Mouse (Mus musculus): ENCODE results near the gene Prpf40b.
A peak's percentile ranks its signal among the peaks of the same experiment; 100 is the strongest.
"Not testable (repeated sequence)": the region's sequence is repeated elsewhere in the genome, so short reads cannot be mapped to it uniquely, and the experiment has no call there.

Gene Prpf40b

GRCm38 (mm10) chr15:99294813-99295374 is at the start of gene Prpf40b:
Prpf40b (plus strand) TSS chr15:99295087.
- peak; percentile 95 to 97 for DNase-seq

DNA sequence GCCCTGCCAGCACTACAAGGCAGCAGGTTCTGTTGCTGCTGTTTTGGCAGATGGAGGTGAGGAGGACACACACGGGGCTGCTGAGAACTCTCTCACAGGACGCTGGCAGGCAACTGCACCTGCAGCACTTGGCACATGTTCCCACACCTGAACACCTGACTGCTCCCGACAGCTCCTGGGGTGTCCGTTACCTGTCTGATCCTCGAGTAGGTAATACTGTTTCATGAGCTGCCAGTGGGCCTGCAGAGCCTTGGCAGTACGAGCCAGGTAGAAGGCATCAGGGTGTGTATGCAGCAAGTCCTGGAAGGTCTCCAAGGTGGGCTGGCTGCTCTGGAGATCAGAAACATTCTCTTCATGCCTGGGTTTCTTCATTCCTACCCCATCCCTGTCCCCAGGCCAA is 48.2 kb upstream of the Prpf40b start:
- DNase-seq: not testable (repeated sequence)

GRCm38 (mm10) chr15:99248972-99249371 is 45.9 kb upstream of the Prpf40b start:
- no peak for DNase-seq

- DNase-seq: no peak
Measured at GRCm38 (mm10) chr15:99249938-99250337, 44.9 kb upstream of the Prpf40b start.

DNA sequence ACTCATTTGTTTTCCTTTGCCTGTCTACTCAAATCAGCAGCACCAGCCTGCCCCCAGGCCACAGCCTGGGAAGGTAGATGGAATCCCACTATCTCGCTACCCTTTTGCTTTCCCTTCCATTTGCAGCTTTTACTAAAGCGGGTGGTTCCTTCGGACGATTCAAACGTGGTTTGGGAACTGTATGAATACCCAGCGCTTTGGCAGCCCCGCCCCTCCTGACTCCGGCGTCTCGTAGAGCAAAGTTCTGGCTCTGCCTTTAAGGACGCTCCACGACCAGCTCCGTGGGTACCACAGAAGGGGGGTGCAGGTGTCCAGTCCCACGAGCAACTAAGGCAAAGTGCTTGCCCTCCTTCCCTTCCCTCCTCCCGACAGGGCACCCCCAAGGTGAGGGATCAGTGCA is 43.8 kb upstream of the Prpf40b start:
- peak in 1 of 2 experiments; percentile 28 for DNase-seq

DNA sequence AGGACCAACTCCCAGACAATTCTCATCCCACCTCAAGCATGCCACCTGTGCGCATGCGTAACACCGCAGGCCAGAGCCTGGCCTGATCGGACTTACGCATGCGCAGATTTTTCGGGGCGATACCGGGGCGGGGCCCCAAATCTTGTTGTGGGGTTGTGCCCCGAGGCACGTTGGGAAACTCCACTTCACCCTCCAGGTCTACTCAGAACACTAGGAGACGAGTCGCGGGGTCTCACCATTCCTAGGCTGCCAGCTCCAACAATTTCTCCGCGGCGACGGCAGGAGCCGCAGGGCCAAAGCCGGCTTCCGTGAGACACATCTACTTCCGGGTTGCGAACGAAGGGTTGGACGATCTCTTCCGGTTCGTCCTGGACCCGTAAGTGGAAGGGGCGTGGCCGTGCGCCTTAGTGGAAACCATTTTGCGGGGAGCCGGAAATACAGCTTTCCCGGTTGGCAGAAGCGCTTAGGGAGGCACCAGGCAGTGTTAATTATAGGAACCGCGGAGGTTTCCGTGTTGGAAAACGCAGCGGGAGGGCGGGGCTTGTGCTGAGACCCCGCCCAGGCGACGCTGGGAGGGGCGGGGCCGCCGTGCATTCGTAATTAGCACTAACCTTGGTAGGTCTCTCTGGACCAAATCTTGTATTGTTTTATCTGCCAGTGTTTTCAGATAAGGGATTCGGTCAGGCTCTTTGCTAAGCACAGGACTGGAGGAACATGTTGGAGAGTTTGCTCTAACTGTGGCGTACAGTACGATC is 43.1 kb upstream of the Prpf40b start, which contains the start of gene Mcrs1:
Mcrs1 (minus strand) TSS at position 336 of the 755 bp plus-strand sequence.
- peak; percentile 97 to 98 for DNase-seq

- no peak for DNase-seq
Measured at GRCm38 (mm10) chr15:99252381-99253174, 42.3 kb upstream of the Prpf40b start.

- DNase-seq: not testable (repeated sequence)
Measured at GRCm38 (mm10) chr15:99253175-99253479, 41.8 kb upstream of the Prpf40b start.

GRCm38 (mm10) chr15:99253772-99254171 is 41.1 kb upstream of the Prpf40b start:
- DNase-seq: no peak

DNA sequence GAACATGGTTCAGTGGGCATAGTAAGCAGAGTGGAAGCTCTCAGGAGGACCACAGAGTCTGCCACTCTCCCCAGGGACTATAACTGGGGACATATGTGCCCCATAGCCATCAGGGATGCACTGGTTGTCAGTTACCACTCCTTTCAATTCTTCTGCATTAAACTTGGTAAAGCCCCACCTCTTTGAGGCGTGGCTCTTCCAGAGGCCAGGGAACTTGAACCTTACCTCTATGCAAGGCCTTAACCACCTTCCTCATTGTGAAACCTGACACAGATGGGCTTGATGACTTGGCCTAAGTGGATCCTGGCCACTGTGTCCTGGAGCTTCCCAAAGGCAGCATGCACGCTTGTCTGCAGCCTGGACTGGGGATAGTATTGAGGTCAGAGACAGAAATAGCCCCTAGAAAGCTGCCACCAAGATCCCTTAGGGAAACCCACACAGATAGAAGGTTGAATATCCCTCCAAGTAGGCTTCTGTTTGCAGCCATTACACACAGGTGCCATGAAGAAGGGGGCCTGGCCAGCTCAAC is 40.3 kb upstream of the Prpf40b start:
- no peak for DNase-seq

- no peak for DNase-seq
Measured at GRCm38 (mm10) chr15:99255241-99255749, 39.6 kb upstream of the Prpf40b start.

DNA sequence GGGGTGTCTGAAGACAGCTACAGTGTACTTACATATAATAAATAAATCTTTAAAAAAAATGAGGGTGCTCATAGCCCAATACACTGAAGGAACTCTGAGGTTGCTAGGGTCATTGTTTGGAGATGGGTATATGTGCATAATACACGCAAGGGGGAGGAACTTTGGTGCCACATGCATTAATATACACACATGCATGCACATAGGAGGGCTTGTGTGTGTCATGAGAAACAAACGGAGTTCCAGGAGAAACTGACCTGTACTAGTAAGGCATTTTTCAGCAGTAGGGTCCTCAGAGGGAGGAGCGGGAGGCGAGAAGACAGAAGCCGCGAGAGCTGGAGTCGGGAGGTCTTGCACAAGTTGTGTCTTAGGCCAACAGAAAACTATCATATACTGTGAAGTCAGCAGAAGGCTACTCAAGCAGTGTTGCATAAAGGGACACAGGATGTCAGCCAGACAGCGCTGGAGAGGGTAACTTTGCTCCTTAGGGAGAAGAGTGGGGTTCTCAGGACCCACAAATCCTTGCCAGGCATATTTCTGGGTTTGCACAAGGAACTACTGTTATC is 35.6 kb upstream of the Prpf40b start:
- peak in 1 of 2 experiments; percentile 78 for DNase-seq

DNA sequence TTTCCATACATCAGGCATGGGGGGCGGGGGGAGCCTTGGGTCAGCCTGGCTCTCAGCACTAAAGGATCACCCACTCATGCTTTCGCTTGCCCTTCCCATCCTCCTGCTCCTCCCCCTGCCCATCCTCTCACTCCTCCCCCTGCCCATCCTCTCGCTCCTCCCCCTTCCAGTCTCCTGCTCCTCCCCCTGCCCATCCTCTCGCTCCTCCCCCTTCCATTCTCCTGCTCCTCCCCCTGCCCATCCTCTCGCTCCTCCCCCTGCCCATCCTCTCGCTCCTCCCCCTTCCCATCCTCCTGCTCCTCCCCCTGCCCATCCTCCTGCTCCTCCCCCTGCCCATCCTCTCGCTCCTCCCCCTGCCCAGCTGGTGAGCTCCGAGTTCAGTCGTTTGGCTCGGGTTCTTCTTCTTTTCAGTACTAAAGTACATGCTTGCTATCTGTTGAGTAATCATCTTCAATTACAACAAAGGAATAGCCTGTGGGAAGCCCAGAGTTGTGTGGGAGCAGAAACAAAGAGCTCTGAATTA is 35.1 kb upstream of the Prpf40b start:
- DNase-seq: peak; percentile 84 to 85

GRCm38 (mm10) chr15:99262702-99263101 is 32.2 kb upstream of the Prpf40b start:
- no peak for DNase-seq

DNA sequence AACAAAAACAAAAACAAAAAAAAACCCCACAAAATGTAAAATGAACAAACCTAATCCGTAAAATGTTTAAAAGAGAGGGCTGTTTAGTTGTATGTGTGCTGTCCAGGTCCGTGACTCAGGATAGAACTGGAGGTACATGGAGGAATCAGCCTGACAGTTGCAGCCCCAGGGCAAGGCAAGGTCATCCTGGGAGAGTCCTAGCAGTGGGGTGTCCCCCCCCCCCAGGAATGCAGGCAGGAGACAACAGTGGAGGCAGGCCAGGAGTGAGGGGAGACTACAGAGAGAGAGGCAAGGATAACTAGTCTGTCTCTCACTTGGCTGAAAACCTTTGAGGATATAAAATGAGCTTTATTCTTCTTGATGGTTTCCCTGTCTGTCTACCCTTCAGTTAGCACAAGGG is 30.5 kb upstream of the Prpf40b start:
- DNase-seq: no peak

DNA sequence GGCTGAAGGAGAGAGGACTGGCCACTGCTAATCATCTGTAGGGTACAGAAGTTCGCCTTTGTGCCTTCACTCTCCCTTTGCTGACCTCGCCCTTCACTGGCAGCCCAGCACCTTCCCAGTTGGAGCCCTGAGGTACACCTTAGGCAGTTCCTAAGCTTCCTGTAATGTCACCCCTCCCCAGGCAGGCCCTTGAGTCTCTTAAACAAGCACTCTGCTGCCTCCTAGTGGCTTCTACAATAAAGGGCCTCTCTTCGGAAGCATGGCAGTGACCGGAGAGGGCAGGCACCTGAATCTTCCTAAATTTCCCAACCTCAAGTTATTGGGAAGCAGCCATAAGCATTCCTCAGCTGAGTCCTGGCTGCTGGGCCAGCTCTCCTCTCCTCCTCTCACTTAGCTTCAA is 29.2 kb upstream of the Prpf40b start:
- DNase-seq: peak; percentile 65 to 81

DNA sequence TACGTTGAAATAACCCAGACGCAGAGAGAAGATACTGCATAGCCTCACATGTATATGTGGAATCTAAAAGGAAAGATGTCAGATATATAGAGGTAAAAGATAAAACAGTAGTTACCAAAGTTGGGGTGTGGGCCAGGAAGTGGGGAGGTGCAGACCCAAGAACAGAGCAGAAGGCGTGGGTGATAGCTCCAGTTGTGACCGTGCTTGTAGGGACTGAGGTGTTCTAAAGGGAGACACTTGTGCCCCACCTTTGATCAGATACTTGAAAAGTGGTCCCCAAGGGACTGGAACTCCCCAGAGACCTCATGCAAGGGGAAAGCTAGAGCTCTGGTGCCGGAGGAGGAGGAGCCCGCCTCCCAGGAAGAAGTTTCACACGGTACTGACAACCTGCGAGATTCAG is 18.8 kb upstream of the Prpf40b start:
- no peak for DNase-seq

- DNase-seq: no peak
Measured at GRCm38 (mm10) chr15:99278271-99278670, 16.6 kb upstream of the Prpf40b start.

DNA sequence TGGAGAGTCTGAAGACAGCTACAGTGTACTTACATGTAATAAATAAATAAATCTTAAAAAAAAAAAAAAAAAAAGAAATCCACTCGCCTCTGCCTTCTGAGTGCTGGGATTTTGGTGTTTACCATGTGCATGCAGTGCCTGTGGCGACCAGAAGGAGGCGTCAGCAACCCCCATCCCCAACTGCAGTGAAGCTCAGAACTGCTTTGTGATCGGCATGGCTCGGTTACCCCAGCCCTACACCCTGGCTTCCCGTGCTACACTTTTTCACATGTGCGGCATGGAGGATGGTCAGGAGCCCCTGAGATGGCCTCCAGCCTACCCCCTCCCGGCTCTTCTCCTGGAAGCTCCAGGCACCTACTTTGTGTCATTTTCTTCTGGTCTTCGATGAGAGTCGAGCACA is 11.4 kb upstream of the Prpf40b start:
- DNase-seq: peak in 1 of 2 experiments; percentile 30

GRCm38 (mm10) chr15:99284527-99285188 is 10.2 kb upstream of the Prpf40b start:
- DNase-seq: peak; percentile 24 to 57

DNA sequence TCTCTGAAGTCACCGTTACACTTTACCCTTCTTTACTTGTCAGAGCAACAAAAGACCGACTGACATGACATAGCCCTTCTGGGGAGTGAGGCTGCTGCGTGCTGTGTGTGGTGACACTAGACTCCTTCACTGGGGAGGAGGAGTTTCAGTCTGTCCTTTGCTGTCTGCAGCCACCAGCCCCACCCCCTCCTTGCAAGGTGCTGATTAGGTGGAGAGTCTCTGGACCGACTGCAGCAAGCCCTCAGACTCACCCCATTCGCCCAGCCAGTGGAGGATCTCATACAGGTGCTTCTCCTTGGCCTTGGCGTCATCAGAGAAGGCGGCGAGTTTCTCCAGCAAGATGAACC is 9.7 kb upstream of the Prpf40b start:
- no peak for DNase-seq

DNA sequence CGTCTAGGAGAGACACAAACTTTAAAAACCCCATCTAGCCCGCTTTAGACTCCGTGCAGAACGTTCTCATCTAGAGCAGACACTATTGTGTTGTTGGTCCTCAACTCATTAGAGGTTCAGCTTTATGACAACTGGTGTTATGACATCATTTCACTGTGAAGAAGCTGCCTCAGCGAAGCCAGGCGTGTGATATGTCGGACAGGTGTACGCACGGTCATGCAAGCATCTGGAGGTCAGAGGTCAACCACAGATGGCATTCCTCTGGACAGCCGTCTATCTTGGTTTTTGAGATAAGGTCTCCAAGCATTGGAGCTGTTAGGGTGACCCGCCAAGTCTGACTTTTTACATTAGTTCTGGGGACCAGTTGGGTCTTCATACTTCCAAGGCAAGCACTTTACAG is 4.3 kb upstream of the Prpf40b start:
- no peak for DNase-seq

Data from lung, postnatal 4 days (tissue).